ENCODE assay signal across 29 mouse cellular contexts in genomic region chr5:55691114-55691742, GRCm38 (mm10).
DNase-seq lines count a peak whose midpoint lies in the region; ATAC-seq and TF ChIP-seq lines count a peak whose summit lies in the region.
"Had no signal": no experiment of that assay in that cellular context is flagged by ENCODE, and none has a peak within 500 bp of the region (broad histone marks: within the 10 kb centered on the region; RNA-seq: fewer than 3 reads in every experiment).

No protein-coding gene starts in this region.

- ATAC-seq in kidney, postnatal 0 days (replicated peaks; ENCODE audit: low FRiP score, low read depth) = no peak
- peak; percentile 60; the same call in 1 of the 2 replicates for ATAC-seq in forebrain, embryonic 12.5 days (ENCODE audit: low FRiP score)
- peak; percentile 47; the same call in 1 of the 2 replicates for ATAC-seq in forebrain, postnatal 0 days
- ATAC-seq: inflammation-experienced regulatory T-cells, adult 6 months; liver, postnatal 0 days; lung, postnatal 0 days had no signal

- no peak overlapping the region for H3K4me3 ChIP-seq in kidney, postnatal 0 days (replicated peaks; ENCODE audit: low read depth, low read length)
- H3K4me3 ChIP-seq in forebrain, embryonic 12.5 days (replicated peaks) = no peak overlapping the region
- H3K4me3 ChIP-seq in forebrain, postnatal 0 days (ENCODE audit: low read depth, low read length) = no peak overlapping the region
- H3K4me3 ChIP-seq: embryonic facial prominence, embryonic 13.5 days; erythroblast, embryonic 14.5 days; gastrocnemius, adult 2 months; limb, embryonic 12.5 days; stomach, embryonic 15.5 days had no signal

- H3K9me3 ChIP-seq in kidney, postnatal 0 days (replicated peaks; ENCODE audit: low read length) = no peaks in the 10 kb centered on the region
- no peaks in the 10 kb centered on the region for H3K9me3 ChIP-seq in forebrain, embryonic 12.5 days
- H3K9me3 ChIP-seq in forebrain, postnatal 0 days (ENCODE audit: low read length) = no peaks in the 10 kb centered on the region
- H3K9me3 ChIP-seq: embryonic facial prominence, embryonic 13.5 days; G1E; limb, embryonic 12.5 days; stomach, embryonic 15.5 days had no signal

- no peak overlapping the region for H3K9ac ChIP-seq in kidney, postnatal 0 days (ENCODE audit: low read depth, low read length)
- no peak overlapping the region for H3K9ac ChIP-seq in forebrain, embryonic 12.5 days
- no peak overlapping the region for H3K9ac ChIP-seq in forebrain, postnatal 0 days
- H3K9ac ChIP-seq: embryonic facial prominence, embryonic 13.5 days; limb, embryonic 12.5 days; liver, postnatal 0 days; stomach, embryonic 15.5 days had no signal

- no peak for TF ChIP-seq CTCF in kidney, postnatal 0 days (IDR thresholded peaks at IDR 0.05; ENCODE audit: low read depth)
- TF ChIP-seq CTCF in forebrain, postnatal 0 days (IDR thresholded peaks at IDR 0.05; ENCODE audit: low read depth) = no peak

- peak; percentile 1 for DNase-seq in kidney, postnatal 0 days (ENCODE audit: low spot score)
- DNase-seq in kidney, adult 9 months = no peak
- DNase-seq in forebrain, postnatal 0 days = peak; percentile 31
- DNase-seq in retina, postnatal 1 day = peak; percentile 14
- no peak for DNase-seq in right cerebral cortex, postnatal 4 days
- DNase-seq in left cerebral cortex, adult 8-10 months (ENCODE audit: low spot score in 2 of 2) = no peak
- DNase-seq: adrenal gland, adult 2 months; B cell, adult 2 months; cerebellum, adult 8-10 months; cerebellum, postnatal 36 days; embryo, embryonic 11 days; gastrocnemius, adult 2 months; heart, postnatal 4 days; kidney, adult 18-20 months; kidney, postnatal 10 days; liver, postnatal 0 days; thymus, adult 18-20 months; thymus, postnatal 4 days had no signal

- H3K27ac ChIP-seq in kidney, postnatal 0 days = no peak overlapping the region
- no peak overlapping the region for H3K27ac ChIP-seq in forebrain, embryonic 12.5 days
- H3K27ac ChIP-seq in forebrain, postnatal 0 days (ENCODE audit: low read depth, low read length) = no peak overlapping the region
- H3K27ac ChIP-seq: embryonic facial prominence, embryonic 13.5 days; gastrocnemius, adult 2 months; limb, embryonic 12.5 days; macrophage; stomach, embryonic 15.5 days had no signal

- no peaks in the 10 kb centered on the region for H3K4me1 ChIP-seq in kidney, postnatal 0 days (replicated peaks; ENCODE audit: insufficient read depth, low read length)
- H3K4me1 ChIP-seq in forebrain, embryonic 12.5 days = no peaks in the 10 kb centered on the region
- no peaks in the 10 kb centered on the region for H3K4me1 ChIP-seq in forebrain, postnatal 0 days (ENCODE audit: insufficient read depth)
- H3K4me1 ChIP-seq: embryonic facial prominence, embryonic 13.5 days; limb, embryonic 12.5 days; stomach, embryonic 15.5 days had no signal

- WGBS in kidney, postnatal 0 days = 86% methylated on average over 5 of the region's 5 CpGs
- 51% methylated on average over 5 of the region's 5 CpGs for WGBS in forebrain, embryonic 12.5 days
- WGBS in forebrain, postnatal 0 days = 29% methylated on average over 5 of the region's 5 CpGs

- no peaks in the 10 kb centered on the region for H3K36me3 ChIP-seq in kidney, postnatal 0 days (ENCODE audit: insufficient read depth, low read length)
- H3K36me3 ChIP-seq in forebrain, embryonic 12.5 days (replicated peaks) = no peaks in the 10 kb centered on the region
- no peaks in the 10 kb centered on the region for H3K36me3 ChIP-seq in forebrain, postnatal 0 days (ENCODE audit: insufficient read depth)
- H3K36me3 ChIP-seq: embryonic facial prominence, embryonic 13.5 days; G1E; limb, embryonic 12.5 days; stomach, embryonic 15.5 days had no signal

- H3K4me2 ChIP-seq in kidney, postnatal 0 days (ENCODE audit: low read length) = no peak overlapping the region
- H3K4me2 ChIP-seq in forebrain, embryonic 12.5 days = no peak overlapping the region
- H3K4me2 ChIP-seq in forebrain, postnatal 0 days (ENCODE audit: low read depth) = no peak overlapping the region
- H3K4me2 ChIP-seq: embryonic facial prominence, embryonic 13.5 days; limb, embryonic 12.5 days; liver, embryonic 11.5 days; stomach, embryonic 15.5 days had no signal

- no peaks in the 10 kb centered on the region for H3K27me3 ChIP-seq in kidney, postnatal 0 days (ENCODE audit: insufficient read depth, low read length)
- no peaks in the 10 kb centered on the region for H3K27me3 ChIP-seq in forebrain, embryonic 12.5 days
- no peaks in the 10 kb centered on the region for H3K27me3 ChIP-seq in forebrain, postnatal 0 days (ENCODE audit: insufficient read depth, low read length)
- H3K27me3 ChIP-seq: CH12.LX; embryonic facial prominence, embryonic 13.5 days; limb, embryonic 12.5 days; stomach, embryonic 15.5 days had no signal

Comparison
In these comparisons a context has a peak if more than half of its experiments do, and no peak if none do; other contexts are left out.
1. DNase-seq: peak in kidney, postnatal 0 days (single experiment), forebrain, postnatal 0 days (single experiment) and retina, postnatal 1 day (single experiment); none in kidney, adult 9 months (single experiment), right cerebral cortex, postnatal 4 days (single experiment) and left cerebral cortex, adult 8-10 months (0 of 2).